Mouse (Mus musculus) kidney, adult 2 months (tissue): Measurements from ENCODE around the gene Fut2.

Experiments used
- CTCF ChIP-seq: fragments of 200-500 bp; conservative IDR thresholded peaks from 2 replicates; pipeline ENCODE4 v1.5.1; 2011; ENCODE audit warnings: low read depth, mild to moderate bottlenecking, control low read depth, low read length, moderate library complexity, mixed read lengths; ENCODE audit not compliant: insufficient read depth, insufficient read length
- POLR2A ChIP-seq: fragments of 200-500 bp; IDR thresholded peaks from one replicate; pipeline ENCODE4 v1.6.1; 2011; ENCODE audit warnings: low read depth, low read length, control low read depth

- TF ChIP-seq CTCF (no peak), POLR2A (no peak)
Measured at GRCm38 (mm10) chr7:45677627-45678295, 11.6 kb upstream of the Fut2 start.
